Mouse (Mus musculus) gastrocnemius, adult 2 months (tissue): ENCODE data around the gene Gm42906. TPM values are rescaled to one million over a fixed set of nuclear protein-coding genes. Genes with fewer than 3 reads are reported as not detected.
A peak's percentile ranks its signal among the peaks of the same experiment; 100 is the strongest.

ENCODE experiments used
- DNase-seq: peaks from one replicate; pipeline ENCODE4 v3.0.0; 2022
- H3K27ac ChIP-seq: fragments of 200-600 bp; 2 replicates; pipeline ENCODE4 v1.8.1; 2022; ENCODE audit warnings: mild to moderate bottlenecking
- H3K4me3 ChIP-seq: fragments of 200-600 bp; 2 replicates; pipeline ENCODE4 v1.8.1; 2022; ENCODE audit warnings: mild to moderate bottlenecking, moderate library complexity
- CTCF ChIP-seq: fragments of 200-600 bp; IDR thresholded peaks from 2 replicates; pipeline ENCODE4 v1.8.1; 2022; ENCODE audit warnings: antibody characterized with exemption, mild to moderate bottlenecking, moderate library complexity
- intact Hi-C: fragments of 180-260 bp; cut with DNase I; formaldehyde crosslinking; loops from one replicate; pipeline ENCODE4 v1.15.1; 2025
- total RNA-seq, 2 experiments: library from RNA; stranded (reverse); gene quantifications; 2 replicates each; pipeline ENCODE4 v1.2.3; 2021

The Gm42906 gene
- total RNA-seq, 2 experiments from 2014 or later: 1.1 to 1.3 TPM

GRCm38 (mm10) chr5:151137311-151137710 is 290.7 kb downstream of the Gm42906 start:
- Histone ChIP-seq H3K4me3 (no peak overlapping the region), H3K27ac (peak overlapping the region; percentile 31; the same call in 1 of the 2 replicates)
- intact Hi-C loops: loop anchor here (10.0 kb wide), 1 partner anchor 223 kb away; no protein-coding TSS in a partner anchor
- TF ChIP-seq CTCF: no peak
- no peak for DNase-seq

- DNase-seq: no peak
- no peak for TF ChIP-seq CTCF
- no peak overlapping the region for H3K4me3 ChIP-seq
- intact Hi-C loops: loop anchor here (10.0 kb wide), 1 partner anchor 221 kb away; no protein-coding TSS in a partner anchor
- peak overlapping the region; percentile 25; the same call in 1 of the 2 replicates for H3K27ac ChIP-seq
These were observed 292.0 kb downstream of the Gm42906 start for GRCm38 (mm10) chr5:151135965-151136364.

DNA sequence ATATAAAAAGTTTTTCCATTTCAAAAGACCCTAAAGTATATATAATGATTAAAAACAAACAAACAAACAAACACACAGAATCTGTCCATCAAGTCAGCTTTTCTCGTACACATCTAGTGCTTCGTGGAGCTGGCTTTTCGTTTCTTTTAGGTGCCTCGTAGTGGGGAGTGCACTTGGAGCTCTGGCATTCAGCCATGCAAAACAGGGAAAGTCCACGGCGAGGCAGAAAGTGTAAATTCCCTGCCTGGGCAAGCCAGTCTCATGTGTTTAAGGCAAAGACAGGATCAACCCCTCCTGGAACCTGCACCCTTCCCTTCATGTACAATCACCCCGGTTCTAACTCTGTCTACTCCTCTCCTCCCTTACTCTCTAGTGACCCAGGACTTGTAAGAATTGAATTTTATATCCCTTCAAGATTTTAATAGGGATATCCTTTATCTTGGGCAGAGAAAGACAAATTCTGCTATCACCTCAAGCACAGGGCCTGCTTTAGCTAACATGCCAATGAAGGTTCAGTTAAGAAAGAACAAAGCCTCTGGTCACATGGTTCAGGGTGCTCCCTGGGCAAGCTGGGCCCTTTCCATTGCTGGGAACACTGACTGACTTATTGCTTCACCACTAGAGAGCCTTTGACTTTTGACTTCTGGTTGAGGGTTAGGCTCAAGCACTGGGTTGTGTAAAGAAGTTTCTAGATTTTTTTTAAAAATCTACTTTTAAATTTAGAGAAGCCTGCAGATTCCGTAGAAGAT is 292.7 kb downstream of the Gm42906 start:
- no peak for DNase-seq
- intact Hi-C loops: loop anchor here (10.0 kb wide), 1 partner anchor 220 kb away; no protein-coding TSS in a partner anchor
- H3K27ac ChIP-seq: peak overlapping the region; percentile 20; the same call in 1 of the 2 replicates
- TF ChIP-seq CTCF: no peak
- no peak overlapping the region for H3K4me3 ChIP-seq

DNA sequence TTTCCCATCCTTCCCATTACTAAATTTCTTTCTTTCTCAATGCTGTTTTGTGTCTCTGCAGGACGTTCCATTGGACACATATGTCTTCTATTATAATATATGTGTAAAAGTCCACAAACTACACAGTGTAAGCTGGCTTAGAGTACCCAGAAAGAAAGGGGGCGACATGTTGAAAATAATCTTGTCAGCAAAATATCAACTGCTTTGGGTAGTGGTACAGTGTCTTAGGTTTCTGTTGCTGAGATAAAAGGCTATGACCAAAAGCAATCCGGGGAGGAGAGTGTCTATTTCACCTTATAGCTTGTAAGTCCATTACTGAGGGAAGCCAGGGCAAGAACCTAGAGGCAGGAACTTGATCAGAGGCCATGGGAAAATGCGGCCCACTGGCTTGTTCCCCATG is 293.8 kb downstream of the Gm42906 start:
- H3K4me3 ChIP-seq: no peak overlapping the region
- DNase-seq: no peak
- no peak for TF ChIP-seq CTCF
- H3K27ac ChIP-seq: no peak overlapping the region
- intact Hi-C loops: loop anchor here (10.0 kb wide), 1 partner anchor 219 kb away; no protein-coding TSS in a partner anchor

GRCm38 (mm10) chr5:151133744-151134143 is 294.2 kb downstream of the Gm42906 start:
- no peak overlapping the region for H3K4me3 ChIP-seq
- DNase-seq: no peak
- no peak overlapping the region for H3K27ac ChIP-seq
- intact Hi-C loops: loop anchor here (10.0 kb wide), 1 partner anchor 219 kb away; no protein-coding TSS in a partner anchor
- no peak for TF ChIP-seq CTCF

DNA sequence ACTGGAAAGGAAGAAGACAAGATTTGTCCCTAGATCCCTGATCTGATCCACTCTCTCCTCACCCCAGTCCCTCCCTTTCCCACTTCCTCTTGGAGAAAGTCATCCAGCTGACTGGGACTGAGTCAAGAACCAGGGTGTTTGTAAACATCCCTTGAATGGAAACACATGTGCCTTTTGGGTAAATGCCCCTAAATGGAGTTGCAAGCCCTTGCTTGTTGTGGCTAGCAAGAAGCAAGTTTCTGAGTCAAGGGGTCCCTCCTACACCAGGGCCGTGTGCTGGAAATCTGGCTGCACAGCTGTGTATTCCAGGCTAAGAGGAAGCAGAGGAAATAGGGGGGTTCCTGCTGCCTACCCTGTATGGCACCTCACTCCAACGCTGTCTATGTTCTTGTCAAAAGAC is 298.2 kb downstream of the Gm42906 start:
- intact Hi-C loops: loop anchor here (5.0 to 10.0 kb wide), 2 partner anchors 72 to 215 kb away; no protein-coding TSS in a partner anchor
- DNase-seq: peak; percentile 45

GRCm38 (mm10) chr5:151127298-151127717 is 300.7 kb downstream of the Gm42906 start:
- H3K4me3 ChIP-seq: peak overlapping the region; percentile 75
- intact Hi-C loops: loop anchor here (5.0 kb wide), 1 partner anchor 70 kb away; no protein-coding TSS in a partner anchor
- peak; percentile 36 for DNase-seq
- TF ChIP-seq CTCF: no peak
- peak overlapping the region; percentile 86 for H3K27ac ChIP-seq

More for the DNA sequence above, 298.2 kb downstream of the Gm42906 start:
- Histone ChIP-seq H3K27ac (peak overlapping the region; percentile 75), H3K4me3 (no peak overlapping the region)
- TF ChIP-seq CTCF: no peak

GRCm38 (mm10) chr5:151126608-151127005 is 301.4 kb downstream of the Gm42906 start:
- TF ChIP-seq CTCF: no peak
- intact Hi-C loops: loop anchor here (5.0 kb wide), 1 partner anchor 69 kb away; no protein-coding TSS in a partner anchor
- DNase-seq: no peak
- H3K27ac ChIP-seq: peak overlapping the region; percentile 86
- H3K4me3 ChIP-seq: peak overlapping the region; percentile 75

GRCm38 (mm10) chr5:151125985-151126607 is 301.9 kb downstream of the Gm42906 start:
- intact Hi-C loops: loop anchor here (5.0 kb wide), 1 partner anchor 69 kb away; no protein-coding TSS in a partner anchor
- H3K4me3 ChIP-seq: peak overlapping the region; percentile 75
- H3K27ac ChIP-seq: peak overlapping the region; percentile 86
- DNase-seq: peak; percentile 48
- TF ChIP-seq CTCF: no peak

DNA sequence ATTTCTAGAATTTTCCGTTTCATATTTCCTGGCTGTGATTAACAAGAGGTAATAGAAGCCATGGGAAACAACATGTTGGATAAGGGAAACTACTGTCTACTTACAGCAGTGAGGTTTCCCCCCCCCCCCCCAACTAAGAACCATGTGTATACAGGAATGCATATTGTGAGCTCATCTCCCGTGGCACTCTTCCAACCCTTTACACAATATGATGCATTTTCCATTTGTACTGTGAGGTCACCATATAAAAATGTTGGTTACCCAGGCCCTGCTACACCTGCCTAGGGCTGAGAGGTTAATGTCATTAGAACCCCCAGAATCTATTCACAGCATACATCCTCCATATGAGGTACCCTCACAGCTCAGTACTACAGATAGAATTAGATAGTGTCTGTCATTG is 310.1 kb downstream of the Gm42906 start:
- DNase-seq: no peak
- intact Hi-C loops: no loop called here

GRCm38 (mm10) chr5:151116192-151116887 is 311.6 kb downstream of the Gm42906 start:
- intact Hi-C loops: no loop called here

More for the DNA sequence above, 310.1 kb downstream of the Gm42906 start:
- Histone ChIP-seq H3K27ac (no peak overlapping the region), H3K4me3 (no peak overlapping the region)
- TF ChIP-seq CTCF: no peak

DNA sequence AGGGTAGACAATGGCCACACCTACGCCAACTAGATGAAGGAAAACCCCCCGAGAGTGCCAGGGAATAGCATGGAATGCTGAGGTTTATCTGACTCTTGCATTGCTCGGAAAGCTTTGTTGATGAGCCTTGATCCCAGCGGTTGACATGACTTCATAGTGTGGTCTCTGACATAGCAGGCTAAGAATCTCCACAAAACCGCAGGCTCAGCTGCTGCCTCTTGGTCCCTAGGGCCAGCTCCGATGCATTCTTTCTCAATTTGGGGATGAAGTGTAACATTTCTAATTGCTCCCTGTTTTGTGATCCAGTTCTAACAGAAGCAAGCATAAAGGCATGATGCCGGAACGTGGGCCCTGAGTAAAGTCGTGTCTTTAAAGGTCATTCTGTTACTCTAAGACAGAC is 315.2 kb downstream of the Gm42906 start:
- intact Hi-C loops: no loop called here
- Histone ChIP-seq H3K4me3 (no peak overlapping the region), H3K27ac (peak overlapping the region; percentile 57)
- no peak for TF ChIP-seq CTCF
- DNase-seq: peak; percentile 38

More at GRCm38 (mm10) chr5:151116192-151116887, 311.6 kb downstream of the Gm42906 start:
- no peak overlapping the region for H3K4me3 ChIP-seq
- DNase-seq: no peak
- H3K27ac ChIP-seq: 0 out of 2 replicates have a peak overlapping the region, but pooled peaks have one; percentile 2
- TF ChIP-seq CTCF: no peak
